Mouse (Mus musculus): ENCODE measurements at regions not wholly inside any gene's neighbourhood (a gene's known extent, or its start where the extent isn't known, plus 50 kb on each side); places are given as distances from the start of the nearest gene placed in this dataset.
"Not testable (repeated sequence)": the region's sequence is repeated elsewhere in the genome, so short reads cannot be mapped to it uniquely, and the experiment has no call there.

DNA sequence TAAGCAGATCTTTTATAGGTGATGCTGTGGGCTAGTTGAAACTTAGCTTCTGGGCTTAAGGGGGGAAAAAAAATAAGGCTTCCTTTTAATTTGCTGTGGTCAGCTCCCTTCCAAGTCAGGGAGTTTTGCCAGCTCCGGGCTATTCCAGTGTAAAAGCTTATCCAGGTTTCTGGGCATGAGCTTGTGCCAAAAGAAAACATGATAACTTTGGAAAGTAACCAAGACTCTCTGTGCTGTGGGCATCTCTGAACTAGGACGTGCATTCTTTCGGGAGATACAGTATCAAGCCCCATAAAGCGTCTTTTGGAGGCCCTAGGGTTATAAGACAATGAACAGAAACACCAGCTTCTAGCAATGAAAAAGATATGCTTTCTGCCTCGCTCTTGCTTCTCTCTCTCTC lies 114.6 kb upstream of the Dyrk2 start:
- no peak for DNase-seq (ENCODE audit: low spot score in 2 of 2)

GRCm38 (mm10) chr10:118981446-118981845 lies 111.4 kb upstream of the Dyrk2 start:
- no peak for DNase-seq (ENCODE audit: low spot score in 2 of 2)

GRCm38 (mm10) chr10:118979339-118979738 lies 109.3 kb upstream of the Dyrk2 start:
- no peak for DNase-seq (ENCODE audit: low spot score in 2 of 2)

- DNase-seq (ENCODE audit: low spot score in 2 of 2) = no peak
Measured at GRCm38 (mm10) chr10:118978181-118978743, 108.3 kb upstream of the Dyrk2 start.

- no peak for DNase-seq (ENCODE audit: low spot score in 2 of 2)
Measured at GRCm38 (mm10) chr10:118976447-118976846, 106.4 kb upstream of the Dyrk2 start.

GRCm38 (mm10) chr10:118975772-118976171 lies 105.8 kb upstream of the Dyrk2 start:
- no peak for DNase-seq (ENCODE audit: low spot score in 2 of 2)

DNA sequence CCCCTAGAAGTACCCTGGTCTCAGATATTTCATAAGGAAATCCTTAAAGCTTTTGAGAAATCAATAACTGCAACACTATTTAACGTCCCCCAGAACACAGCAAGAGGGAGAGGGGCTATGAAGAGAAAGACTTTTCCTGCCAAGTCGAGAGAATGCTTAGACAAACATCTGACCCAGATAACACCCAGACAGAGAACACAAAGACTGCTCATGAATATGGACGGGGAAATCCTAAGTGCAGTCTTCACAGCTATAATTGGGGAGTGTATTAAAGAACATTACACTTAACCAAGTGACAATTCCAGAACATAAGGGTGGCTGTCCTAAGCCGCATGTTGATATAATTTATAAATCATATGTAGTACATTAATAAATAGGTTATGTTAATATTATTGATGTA lies 103.3 kb upstream of the Dyrk2 start:
- DNase-seq (ENCODE audit: low spot score in 2 of 2) = no peak

DNA sequence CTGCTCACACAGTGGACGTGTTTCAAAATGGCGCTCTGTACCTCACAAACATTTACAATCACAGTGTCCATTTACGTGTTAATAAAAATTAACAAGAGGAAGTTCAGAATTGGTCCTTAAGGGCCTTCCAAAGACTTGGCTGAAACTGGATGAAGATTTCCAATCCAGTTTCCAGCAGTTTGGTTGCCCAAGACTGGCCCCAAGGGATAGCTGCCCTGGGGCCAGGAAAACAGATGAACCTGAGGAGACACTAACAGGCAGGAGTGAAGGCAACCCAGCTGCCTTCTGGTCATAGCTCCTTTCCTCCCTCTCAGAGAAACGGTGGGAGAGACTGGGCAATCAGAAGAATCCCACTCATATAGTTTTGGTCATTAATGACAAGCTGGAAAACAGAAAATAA lies 102.6 kb upstream of the Dyrk2 start:
- DNase-seq (ENCODE audit: low spot score in 2 of 2) = no peak

DNA sequence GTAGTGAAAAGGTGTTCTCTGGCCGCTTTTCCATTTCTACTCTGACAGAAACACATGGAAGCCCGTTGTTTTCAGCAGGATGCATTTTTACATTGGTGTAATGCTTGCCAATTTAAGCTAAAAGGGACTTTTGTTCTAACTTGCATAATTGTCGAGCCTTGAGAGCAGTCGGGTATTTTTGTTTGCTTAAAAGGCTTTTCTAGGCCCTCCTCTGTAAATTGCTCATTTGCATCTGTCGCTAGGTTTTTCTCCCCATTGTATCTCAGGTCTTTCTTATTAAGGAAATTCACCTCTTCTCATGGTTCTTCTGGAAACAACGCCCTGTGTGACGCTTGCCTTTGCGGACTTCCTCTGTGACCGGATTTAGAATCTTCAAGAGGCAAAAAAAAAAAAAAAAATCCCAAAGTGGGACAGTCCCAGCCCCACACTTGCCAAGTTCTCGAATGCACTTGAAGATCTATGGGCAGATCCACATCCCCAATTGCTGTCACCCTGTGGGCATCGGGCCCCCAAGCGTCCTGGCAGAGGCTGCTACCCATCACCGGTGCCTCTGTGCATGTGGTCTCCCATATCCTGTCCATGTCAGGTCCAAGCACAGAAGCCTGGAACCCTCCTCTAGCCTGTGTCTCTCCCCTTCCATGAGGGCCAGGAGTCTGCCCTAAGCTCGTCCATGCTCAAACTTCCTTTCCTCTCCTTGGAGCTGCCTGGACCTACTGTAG lies 100.6 kb upstream of the Dyrk2 start:
- no peak for DNase-seq (ENCODE audit: low spot score in 2 of 2)

DNA sequence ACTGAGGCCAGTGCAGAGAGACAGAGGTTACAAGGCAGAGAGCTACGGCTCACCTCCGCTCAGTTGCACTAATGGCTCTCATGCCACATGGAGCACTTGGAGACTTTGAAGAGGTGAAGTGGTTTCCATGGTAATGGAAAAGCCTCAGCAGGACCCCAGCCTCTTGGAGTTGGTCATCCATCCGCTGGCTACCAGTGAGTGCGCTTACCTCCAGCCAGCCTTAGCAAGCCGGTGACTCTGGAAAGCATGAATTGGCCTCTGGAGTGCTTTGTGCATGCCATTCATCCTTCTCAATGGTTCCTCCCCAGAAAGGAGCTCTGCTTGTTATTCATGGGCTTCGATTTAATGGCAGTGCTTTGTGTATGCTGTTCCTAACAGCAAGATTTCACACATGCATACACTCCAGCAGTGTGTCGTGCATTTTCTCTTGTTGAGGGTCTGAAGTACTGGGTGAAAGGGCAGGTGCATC lies 91.7 kb upstream of the Dyrk2 start:
- DNase-seq (ENCODE audit: low spot score in 2 of 2) = no peak

- DNase-seq (ENCODE audit: low spot score in 2 of 2) = no peak
Measured at GRCm38 (mm10) chr10:118960076-118960475, 90.1 kb upstream of the Dyrk2 start.

DNA sequence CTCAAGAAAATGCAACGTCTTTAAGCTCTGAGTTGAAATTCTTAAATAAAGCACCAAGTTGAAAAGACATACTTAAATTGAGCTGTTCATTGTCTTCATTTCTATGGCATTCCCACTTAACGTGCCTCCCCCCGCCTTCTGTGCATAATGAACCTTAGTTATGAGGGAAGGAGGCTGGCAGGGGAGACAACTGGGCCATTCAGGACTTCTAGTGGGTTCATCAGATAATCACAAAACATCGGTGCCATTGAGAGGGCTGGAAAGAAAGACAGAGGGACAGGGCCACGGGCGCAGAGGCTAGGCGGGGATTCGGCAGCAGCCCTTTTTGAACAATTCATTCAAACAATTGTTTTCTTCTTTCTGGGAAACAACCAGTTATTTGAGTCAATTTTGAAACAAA lies 89.6 kb upstream of the Dyrk2 start:
- no peak for DNase-seq (ENCODE audit: low spot score in 2 of 2)

GRCm38 (mm10) chr10:118956352-118956751 lies 86.3 kb upstream of the Dyrk2 start:
- DNase-seq (ENCODE audit: low spot score in 2 of 2) = no peak

DNA sequence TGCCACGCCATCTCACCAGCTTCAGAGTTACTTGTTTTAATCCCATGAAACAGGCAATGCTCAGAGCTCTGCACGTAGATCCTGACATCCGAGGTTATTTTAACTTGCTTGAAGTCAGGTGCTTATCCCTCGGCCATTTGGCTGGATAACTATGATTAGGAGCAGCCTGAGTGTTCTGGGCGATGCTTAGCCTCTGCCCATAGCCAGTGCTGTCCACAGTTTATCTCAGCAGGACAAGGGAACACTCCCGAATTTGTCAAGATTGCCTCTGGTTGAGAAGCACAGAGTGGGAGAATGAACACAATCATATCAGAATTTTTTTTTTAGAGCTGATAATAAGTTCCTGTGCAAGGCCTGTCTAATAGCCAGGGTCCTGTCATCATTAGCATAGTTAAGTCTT lies 83.4 kb upstream of the Dyrk2 start:
- no peak for DNase-seq (ENCODE audit: low spot score in 2 of 2)

DNA sequence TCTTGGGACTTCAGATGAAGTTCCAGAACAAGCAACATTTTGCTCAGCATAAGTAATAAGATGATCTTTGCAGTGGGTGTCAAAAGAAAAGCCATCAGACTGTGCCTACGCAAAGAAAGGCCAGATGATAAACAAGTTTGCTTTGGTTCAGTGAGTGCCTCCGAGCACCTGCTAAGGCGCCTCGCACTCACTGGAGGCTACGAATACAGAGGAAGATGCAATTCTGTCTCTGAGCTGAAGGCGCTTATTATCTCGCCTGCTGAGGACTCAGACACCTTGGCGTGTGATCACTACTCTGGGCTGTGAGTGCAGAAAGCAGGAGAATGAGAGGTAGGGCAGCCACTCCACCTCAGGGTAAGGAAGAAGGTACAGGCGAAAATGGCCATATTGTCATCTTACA lies 82.7 kb upstream of the Dyrk2 start:
- no peak for DNase-seq (ENCODE audit: low spot score in 2 of 2)

- no peak for DNase-seq (ENCODE audit: low spot score in 2 of 2)
Measured at GRCm38 (mm10) chr10:118947724-118948123, 77.7 kb upstream of the Dyrk2 start.

DNA sequence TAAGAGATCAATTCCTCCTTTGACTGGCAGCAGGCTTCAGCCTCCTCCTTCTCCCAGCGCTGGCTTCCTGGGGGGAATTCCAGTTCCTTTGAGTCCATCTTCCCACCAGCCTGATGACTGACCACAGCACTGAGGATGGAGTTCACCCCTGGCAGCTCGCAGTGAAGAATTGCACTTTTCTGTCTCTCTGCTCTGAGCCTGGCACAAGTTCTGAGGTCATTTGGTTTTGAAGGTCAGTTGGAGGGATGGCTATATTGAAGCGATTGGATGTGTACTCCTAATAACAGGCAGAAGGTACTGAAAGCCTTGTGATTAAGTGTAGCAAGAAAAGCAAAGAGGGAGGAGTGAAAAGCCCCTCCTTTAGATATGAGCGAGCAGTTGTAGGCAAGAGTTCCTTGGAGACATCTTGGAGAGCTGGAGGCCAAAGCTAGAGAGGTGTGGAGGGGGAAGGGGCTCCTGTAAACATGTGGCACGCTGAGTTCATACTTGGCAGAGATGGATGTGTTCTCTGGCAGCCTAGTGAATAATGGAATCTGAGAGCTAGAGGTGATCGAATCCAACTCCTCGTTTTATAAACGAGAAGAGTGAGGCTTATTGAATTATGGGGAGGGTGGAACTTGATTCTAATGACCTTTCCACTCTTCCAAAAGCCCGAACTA lies 77.1 kb upstream of the Dyrk2 start:
- DNase-seq (ENCODE audit: low spot score in 2 of 2) = no peak

DNA sequence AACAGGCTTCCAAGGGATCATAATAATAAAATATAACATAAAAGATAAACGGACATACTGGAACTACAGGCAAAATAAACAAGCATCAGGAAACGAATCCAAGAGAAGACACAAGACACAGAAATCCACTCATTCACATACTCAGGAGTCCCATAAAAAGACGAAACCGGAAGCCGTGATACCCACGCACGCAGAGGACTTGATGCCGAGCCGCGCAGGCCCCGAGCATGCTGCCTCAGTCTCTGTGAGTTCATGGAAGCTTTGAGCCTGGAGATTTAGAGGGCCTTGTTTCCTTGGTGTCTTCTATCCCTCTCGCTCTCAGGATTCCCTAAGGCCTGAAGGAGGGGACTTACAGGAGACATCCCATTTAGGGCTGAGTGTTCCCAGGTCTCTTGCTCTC lies 57.3 kb upstream of the Dyrk2 start:
- DNase-seq (ENCODE audit: low spot score in 2 of 2) = no peak

- no peak for DNase-seq (ENCODE audit: low spot score in 2 of 2)
Measured at GRCm38 (mm10) chr10:118923473-118924185, 53.6 kb upstream of the Dyrk2 start.

DNA sequence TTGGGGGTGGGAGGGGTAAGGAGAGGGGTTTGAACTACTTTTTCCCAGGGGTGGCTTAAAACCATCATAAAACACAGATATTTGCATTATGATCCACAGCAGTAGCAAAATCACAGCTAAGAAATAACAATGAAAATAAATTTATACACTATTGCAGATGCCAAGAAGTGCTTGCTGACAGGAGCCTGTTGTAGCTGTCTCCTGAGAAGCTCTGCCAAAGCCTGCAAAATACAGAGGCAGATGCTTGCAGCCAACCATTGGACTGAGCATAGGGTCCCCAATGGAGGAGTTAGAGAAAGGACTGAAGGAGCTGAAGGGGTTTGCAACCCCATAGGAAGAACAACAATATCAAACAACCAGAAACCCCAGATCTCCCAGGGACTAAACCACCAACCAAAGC lies 52.1 kb upstream of the Dyrk2 start:
- not testable (repeated sequence) for DNase-seq (ENCODE audit: low spot score in 2 of 2)

Data from cerebellum, postnatal 4 days (tissue).